Mouse (Mus musculus) forebrain, embryonic 15.5 days (tissue): ENCODE data around the gene Nanos3. TPM values are rescaled to one million over a fixed set of nuclear protein-coding genes. Genes with fewer than 3 reads are reported as not detected.

Experiments
- ATAC-seq: fragments of 200-750 bp; cut with Nextera tagmentation; replicated peaks from 2 replicates; pipeline ENCODE4 v1.8.0; 2017; ENCODE audit warnings: mild to moderate bottlenecking, moderate TSS enrichment, moderate library complexity
- H3K27ac ChIP-seq: fragments of 300-500 bp; sonication (generic); replicated peaks from 2 replicates; pipeline ENCODE4 v1.5.1; 2015; ENCODE audit warnings: mild to moderate bottlenecking, inconsistent platforms
- H3K27me3 ChIP-seq: fragments of 300-500 bp; sonication (generic); 2 replicates; pipeline ENCODE4 v1.6.1; 2015; ENCODE audit warnings: inconsistent platforms
- H3K36me3 ChIP-seq: fragments of 300-500 bp; sonication (generic); 2 replicates; pipeline ENCODE4 v1.6.1; 2015; ENCODE audit warnings: mild to moderate bottlenecking, inconsistent platforms
- H3K4me1 ChIP-seq: fragments of 300-500 bp; sonication (generic); 2 replicates; pipeline ENCODE4 v1.6.1; 2015; ENCODE audit warnings: inconsistent platforms
- H3K4me2 ChIP-seq: fragments of 300-500 bp; sonication (generic); replicated peaks from 2 replicates; pipeline ENCODE4 v1.6.1; 2015; ENCODE audit warnings: mild to moderate bottlenecking, inconsistent platforms
- H3K4me3 ChIP-seq: fragments of 300-500 bp; sonication (generic); 2 replicates; pipeline ENCODE4 v1.5.1; 2015; ENCODE audit warnings: mild to moderate bottlenecking, inconsistent platforms
- H3K9ac ChIP-seq: fragments of 300-500 bp; sonication (generic); replicated peaks from 2 replicates; pipeline ENCODE4 v1.6.1; 2015; ENCODE audit warnings: mild to moderate bottlenecking, inconsistent platforms
- H3K9me3 ChIP-seq: fragments of 300-500 bp; sonication (generic); 2 replicates; pipeline ENCODE4 v1.6.1; 2016; ENCODE audit warnings: inconsistent platforms
- WGBS: fragments of 180-500 bp; shearing (Covaris S2); methylation state at CpG from one replicate; pipeline ENCODE4 v1.1.7; 2015; ENCODE audit warnings: mixed read lengths; 5-methylcytosine and 5-hydroxymethylcytosine counted together
- polyA plus RNA-seq: library from polyadenylated mRNA; unstranded; fragments of >200 nt; fragmentation: Nextera tagmentation; extraction: Ambion mirVana; gene quantifications from 2 replicates; pipeline ENCODE4 v1.2.1, GENCODE M21; 2015

Gene Nanos3
- polyA plus RNA-seq, 1 experiment from 2014 or later = 7.1 TPM

- H3K9ac ChIP-seq = 0 out of 2 replicates have a peak overlapping the region, but pooled peaks have one; percentile 1
- no peak overlapping the region for H3K4me2 ChIP-seq
- H3K4me3 ChIP-seq = no peak overlapping the region
- peak overlapping the region; percentile 28; the same call in 1 of the 2 replicates for H3K27ac ChIP-seq
- no peaks in the 10 kb centered on the region for H3K27me3 ChIP-seq
- H3K36me3 ChIP-seq = peaks cover 27% of the 10 kb centered on the region
- H3K4me1 ChIP-seq = peaks cover 35% of the 10 kb centered on the region
- H3K9me3 ChIP-seq = no peaks in the 10 kb centered on the region
- ATAC-seq = no peak; the same call in 1 of the 2 replicates
- WGBS = 37% methylated on average over 17 of the region's 17 CpGs
Measured at GRCm38 (mm10) chr8:84208381-84209380, 23.7 kb upstream of the Nanos3 start.

GRCm38 (mm10) chr8:84207811-84208210, 22.8 kb upstream of the Nanos3 start:
- no peak for ATAC-seq

GRCm38 (mm10) chr8:84206666-84207065, 21.6 kb upstream of the Nanos3 start:
- H3K9ac ChIP-seq = no peak overlapping the region
- H3K27me3 ChIP-seq = no peaks in the 10 kb centered on the region
- H3K9me3 ChIP-seq = no peaks in the 10 kb centered on the region
- 86% methylated on average over 3 of the region's 3 CpGs for WGBS
- H3K4me3 ChIP-seq = no peak overlapping the region
- peaks cover 44% of the 10 kb centered on the region for H3K4me1 ChIP-seq
- peaks cover 8% of the 10 kb centered on the region for H3K36me3 ChIP-seq
- H3K4me2 ChIP-seq = no peak overlapping the region
- no peak for ATAC-seq
- no peak overlapping the region for H3K27ac ChIP-seq

More at GRCm38 (mm10) chr8:84207811-84208210, 22.8 kb upstream of the Nanos3 start:
- Histone ChIP-seq H3K4me2 (no peak overlapping the region), H3K4me1 (peaks cover 43% of the 10 kb centered on the region), H3K9ac (no peak overlapping the region), H3K27ac (no peak overlapping the region), H3K4me3 (no peak overlapping the region), H3K27me3 (no peaks in the 10 kb centered on the region), H3K36me3 (peaks cover 20% of the 10 kb centered on the region), H3K9me3 (no peaks in the 10 kb centered on the region)
- WGBS = 71% methylated on average over 7 of the region's 7 CpGs

GRCm38 (mm10) chr8:84205073-84205472, 20.1 kb upstream of the Nanos3 start:
- H3K9me3 ChIP-seq = no peaks in the 10 kb centered on the region
- peaks cover 57% of the 10 kb centered on the region for H3K4me1 ChIP-seq
- no peak overlapping the region for H3K4me2 ChIP-seq
- H3K9ac ChIP-seq = no peak overlapping the region
- no peak for ATAC-seq
- no peak overlapping the region for H3K4me3 ChIP-seq
- WGBS = 93% methylated on average over 5 of the region's 5 CpGs
- no peaks in the 10 kb centered on the region for H3K36me3 ChIP-seq
- H3K27ac ChIP-seq = no peak overlapping the region
- H3K27me3 ChIP-seq = no peaks in the 10 kb centered on the region

- peak overlapping the region; percentile 37 for H3K9ac ChIP-seq
- 53% methylated on average over 13 of the region's 13 CpGs for WGBS
- peak overlapping the region; percentile 37 for H3K4me3 ChIP-seq
- peak overlapping the region; percentile 69 for H3K27ac ChIP-seq
- ATAC-seq = no peak; the same call in 1 of the 2 replicates
- peaks cover 54% of the 10 kb centered on the region for H3K4me1 ChIP-seq
- no peaks in the 10 kb centered on the region for H3K9me3 ChIP-seq
- no peaks in the 10 kb centered on the region for H3K27me3 ChIP-seq
- peak overlapping the region; percentile 55 for H3K4me2 ChIP-seq
- no peaks in the 10 kb centered on the region for H3K36me3 ChIP-seq
Measured at GRCm38 (mm10) chr8:84203975-84204772, 19.2 kb upstream of the Nanos3 start.

GRCm38 (mm10) chr8:84202938-84203917, 18.2 kb upstream of the Nanos3 start:
- Histone ChIP-seq H3K4me1 (peaks cover 53% of the 10 kb centered on the region), H3K9ac (peak overlapping the region; percentile 37), H3K27me3 (no peaks in the 10 kb centered on the region), H3K36me3 (no peaks in the 10 kb centered on the region), H3K4me2 (peak overlapping the region; percentile 55), H3K27ac (peak overlapping the region; percentile 69), H3K4me3 (peak overlapping the region; percentile 37), H3K9me3 (no peaks in the 10 kb centered on the region)
- WGBS = 9% methylated on average over 34 of the region's 34 CpGs
- ATAC-seq = peak; percentile 23

GRCm38 (mm10) chr8:84202466-84202865, 17.4 kb upstream of the Nanos3 start:
- Histone ChIP-seq H3K9me3 (no peaks in the 10 kb centered on the region), H3K4me1 (peaks cover 52% of the 10 kb centered on the region), H3K4me3 (0 out of 2 replicates have a peak overlapping the region, but pooled peaks have one; percentile 2), H3K27ac (no peak overlapping the region; the same call in 1 of the 2 replicates), H3K27me3 (no peaks in the 10 kb centered on the region), H3K4me2 (no peak overlapping the region), H3K36me3 (no peaks in the 10 kb centered on the region), H3K9ac (no peak overlapping the region)
- WGBS = 85% methylated on average over 9 of the region's 9 CpGs
- ATAC-seq = no peak

GRCm38 (mm10) chr8:84201545-84202245, 16.7 kb upstream of the Nanos3 start:
- Histone ChIP-seq H3K36me3 (no peaks in the 10 kb centered on the region), H3K9ac (peak overlapping the region; percentile 53; the same call in 1 of the 2 replicates), H3K4me3 (peak overlapping the region; percentile 44), H3K27ac (peak overlapping the region; percentile 83), H3K4me2 (peak overlapping the region; percentile 70), H3K9me3 (no peaks in the 10 kb centered on the region), H3K4me1 (peaks cover 55% of the 10 kb centered on the region), H3K27me3 (no peaks in the 10 kb centered on the region)
- WGBS = 53% methylated on average over 15 of the region's 15 CpGs
- ATAC-seq = no peak

GRCm38 (mm10) chr8:84200652-84201544, 15.9 kb upstream of the Nanos3 start:
- peak overlapping the region; percentile 44 for H3K4me3 ChIP-seq
- peak overlapping the region; percentile 83 for H3K27ac ChIP-seq
- peak overlapping the region; percentile 70 for H3K4me2 ChIP-seq
- H3K4me1 ChIP-seq = peaks cover 55% of the 10 kb centered on the region
- H3K27me3 ChIP-seq = no peaks in the 10 kb centered on the region
- no peak for ATAC-seq
- no peaks in the 10 kb centered on the region for H3K36me3 ChIP-seq
- H3K9ac ChIP-seq = peak overlapping the region; percentile 53
- H3K9me3 ChIP-seq = no peaks in the 10 kb centered on the region
- WGBS = 7% methylated on average over 42 of the region's 70 CpGs

GRCm38 (mm10) chr8:84200126-84200555, 15.1 kb upstream of the Nanos3 start:
- Histone ChIP-seq H3K36me3 (no peaks in the 10 kb centered on the region), H3K9me3 (no peaks in the 10 kb centered on the region), H3K27ac (peak overlapping the region; percentile 83), H3K4me3 (peak overlapping the region; percentile 44), H3K4me1 (peaks cover 55% of the 10 kb centered on the region), H3K27me3 (no peaks in the 10 kb centered on the region), H3K4me2 (peak overlapping the region; percentile 70), H3K9ac (peak overlapping the region; percentile 53; the same call in 1 of the 2 replicates)
- 17% methylated on average over 8 of the region's 8 CpGs for WGBS
- no peak for ATAC-seq
